Mouse (Mus musculus) liver, embryonic 11.5 days (tissue): ENCODE results near the gene Il3. TPM values are rescaled to one million over a fixed set of nuclear protein-coding genes. Genes with fewer than 3 reads are reported as not detected.

Source experiments
- ATAC-seq: fragments of 200-750 bp; cut with Nextera tagmentation; replicated peaks from 2 replicates; pipeline ENCODE4 v1.8.0; 2017; ENCODE audit warnings: moderate number of reproducible peaks, mild to moderate bottlenecking, moderate TSS enrichment, moderate library complexity; ENCODE audit not compliant: low FRiP score
- DNase-seq: peaks from one replicate; pipeline ENCODE4 v3.0.0-alpha.2; 2017; ENCODE audit warnings: low spot score
- H3K27ac ChIP-seq: fragments of 300-500 bp; sonication (generic); 2 replicates; pipeline ENCODE4 v1.5.1; 2014; ENCODE audit warnings: mild to moderate bottlenecking, low read depth, low read length, control low read depth
- H3K27me3 ChIP-seq: fragments of 300-500 bp; sonication (generic); replicated peaks from 2 replicates; pipeline ENCODE4 v1.6.1; 2014; ENCODE audit warnings: low read length, mixed read lengths; ENCODE audit not compliant: control insufficient read depth, insufficient read depth
- H3K36me3 ChIP-seq: fragments of 300-500 bp; sonication (generic); 2 replicates; pipeline ENCODE4 v1.6.1; 2014; ENCODE audit warnings: mild to moderate bottlenecking, low read length, moderate library complexity, mixed read lengths; ENCODE audit not compliant: control insufficient read depth, insufficient read depth
- H3K4me1 ChIP-seq: fragments of 300-500 bp; sonication (generic); replicated peaks from 2 replicates; pipeline ENCODE4 v1.6.1; 2014; ENCODE audit warnings: low read length, mixed read lengths; ENCODE audit not compliant: control insufficient read depth, insufficient read depth
- H3K4me2 ChIP-seq: fragments of 300-500 bp; sonication (generic); 2 replicates; pipeline ENCODE4 v1.6.1; 2014; ENCODE audit warnings: mild to moderate bottlenecking, control low read depth, moderate library complexity
- H3K4me3 ChIP-seq: fragments of 300-500 bp; sonication (generic); 2 replicates; pipeline ENCODE4 v1.5.1; 2014; ENCODE audit warnings: low read depth, low read length, control low read depth
- H3K9ac ChIP-seq: fragments of 300-500 bp; sonication (generic); 2 replicates; pipeline ENCODE4 v1.6.1; 2014; ENCODE audit warnings: low read depth, low read length, control low read depth
- H3K9me3 ChIP-seq: fragments of 300-500 bp; sonication (generic); 2 replicates; pipeline ENCODE4 v1.6.1; 2016; ENCODE audit warnings: low read length, inconsistent platforms, mixed read lengths; ENCODE audit not compliant: control insufficient read depth
- WGBS: fragments of 180-500 bp; shearing (Covaris S2); extraction: QIAGEN DNeasy Blood & Tissue Kit; methylation state at CpG from one replicate; pipeline ENCODE4 v1.1.7; 2014; 5-methylcytosine and 5-hydroxymethylcytosine counted together
- polyA plus RNA-seq: library from polyadenylated mRNA; unstranded; fragments of >200 nt; fragmentation: Nextera tagmentation; extraction: Ambion mirVana; gene quantifications from 2 replicates; pipeline ENCODE4 v1.2.1, GENCODE M21; 2014

Gene Il3
- polyA plus RNA-seq, 1 experiment from 2014 or later, result not detected

DNA sequence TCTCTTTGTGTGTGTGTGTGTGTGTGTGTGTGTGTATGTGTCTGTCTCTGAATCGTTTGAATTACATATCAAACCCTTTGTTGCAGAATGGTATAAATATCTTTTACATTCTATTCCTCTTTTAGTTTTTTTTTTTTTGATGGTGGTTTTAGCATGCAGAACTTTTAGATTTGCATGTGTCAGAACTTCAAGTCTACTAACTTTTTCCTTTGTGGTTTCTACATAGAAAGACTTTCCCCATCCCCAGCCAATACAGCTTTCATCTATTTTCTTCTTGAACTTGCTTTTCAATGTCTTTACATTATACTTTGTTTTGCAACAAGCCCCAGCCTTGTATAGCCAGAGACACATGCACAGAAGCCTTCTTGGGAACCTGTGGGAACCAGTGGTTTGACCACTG, 29.7 kb upstream of the Il3 start:
- WGBS, result 78% methylated on average over 1 of the region's 1 CpGs
- H3K9ac ChIP-seq, result no peak overlapping the region
- no peak overlapping the region for H3K27ac ChIP-seq
- DNase-seq (no peak), ATAC-seq (no peak)
- H3K9me3 ChIP-seq, result peaks cover 4% of the 10 kb centered on the region
- no peaks in the 10 kb centered on the region for H3K4me1 ChIP-seq
- H3K4me2 ChIP-seq, result no peak overlapping the region
- H3K36me3 ChIP-seq, result no peaks in the 10 kb centered on the region
- no peak overlapping the region for H3K4me3 ChIP-seq
- H3K27me3 ChIP-seq, result no peaks in the 10 kb centered on the region; the same call in 1 of the 2 replicates

GRCm38 (mm10) chr11:54295971-54296370, 28.9 kb upstream of the Il3 start:
- no peak overlapping the region for H3K27ac ChIP-seq
- no peak for ATAC-seq
- WGBS, result 72% methylated on average over 4 of the region's 4 CpGs
- H3K4me2 ChIP-seq, result no peak overlapping the region
- no peaks in the 10 kb centered on the region for H3K36me3 ChIP-seq
- H3K4me3 ChIP-seq, result no peak overlapping the region
- H3K4me1 ChIP-seq, result no peaks in the 10 kb centered on the region
- peaks cover 4% of the 10 kb centered on the region for H3K9me3 ChIP-seq
- no peaks in the 10 kb centered on the region for H3K27me3 ChIP-seq
- DNase-seq, result no peak
- H3K9ac ChIP-seq, result no peak overlapping the region

GRCm38 (mm10) chr11:54293980-54294807, 27.1 kb upstream of the Il3 start:
- WGBS, result 62% methylated on average over 12 of the region's 12 CpGs
- ATAC-seq, result no peak

DNA sequence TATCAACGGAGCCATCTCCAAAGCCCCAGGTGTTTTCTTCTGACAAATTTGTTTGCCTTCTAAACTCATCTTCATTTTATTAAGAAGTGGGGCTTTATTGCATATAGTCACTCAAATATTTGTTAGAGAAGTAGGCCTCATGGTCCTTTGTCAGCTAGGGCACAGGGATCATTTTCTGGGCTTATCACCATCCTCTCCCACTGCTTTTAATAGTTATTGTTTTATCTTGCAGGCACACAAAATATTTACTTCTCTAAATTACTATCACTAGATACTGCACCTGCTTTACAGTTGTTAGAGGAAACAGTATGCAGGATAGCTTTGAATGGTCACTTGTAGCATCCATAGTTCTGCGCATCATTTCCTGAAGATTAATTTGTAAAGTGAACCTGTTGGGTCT, 25.1 kb upstream of the Il3 start:
- DNase-seq (no peak), ATAC-seq (no peak)
- Histone ChIP-seq H3K4me2 (no peak overlapping the region), H3K36me3 (no peaks in the 10 kb centered on the region), H3K9me3 (no peaks in the 10 kb centered on the region), H3K27ac (no peak overlapping the region), H3K4me3 (no peak overlapping the region), H3K27me3 (no peaks in the 10 kb centered on the region), H3K9ac (no peak overlapping the region), H3K4me1 (no peaks in the 10 kb centered on the region)
- 79% methylated on average over 2 of the region's 2 CpGs for WGBS

More at GRCm38 (mm10) chr11:54293980-54294807, 27.1 kb upstream of the Il3 start:
- no peak overlapping the region for H3K27ac ChIP-seq
- no peaks in the 10 kb centered on the region for H3K4me1 ChIP-seq
- peaks cover 4% of the 10 kb centered on the region for H3K9me3 ChIP-seq
- H3K36me3 ChIP-seq, result no peaks in the 10 kb centered on the region
- H3K9ac ChIP-seq, result no peak overlapping the region
- no peaks in the 10 kb centered on the region for H3K27me3 ChIP-seq
- no peak overlapping the region for H3K4me2 ChIP-seq
- DNase-seq, result no peak
- no peak overlapping the region for H3K4me3 ChIP-seq

DNA sequence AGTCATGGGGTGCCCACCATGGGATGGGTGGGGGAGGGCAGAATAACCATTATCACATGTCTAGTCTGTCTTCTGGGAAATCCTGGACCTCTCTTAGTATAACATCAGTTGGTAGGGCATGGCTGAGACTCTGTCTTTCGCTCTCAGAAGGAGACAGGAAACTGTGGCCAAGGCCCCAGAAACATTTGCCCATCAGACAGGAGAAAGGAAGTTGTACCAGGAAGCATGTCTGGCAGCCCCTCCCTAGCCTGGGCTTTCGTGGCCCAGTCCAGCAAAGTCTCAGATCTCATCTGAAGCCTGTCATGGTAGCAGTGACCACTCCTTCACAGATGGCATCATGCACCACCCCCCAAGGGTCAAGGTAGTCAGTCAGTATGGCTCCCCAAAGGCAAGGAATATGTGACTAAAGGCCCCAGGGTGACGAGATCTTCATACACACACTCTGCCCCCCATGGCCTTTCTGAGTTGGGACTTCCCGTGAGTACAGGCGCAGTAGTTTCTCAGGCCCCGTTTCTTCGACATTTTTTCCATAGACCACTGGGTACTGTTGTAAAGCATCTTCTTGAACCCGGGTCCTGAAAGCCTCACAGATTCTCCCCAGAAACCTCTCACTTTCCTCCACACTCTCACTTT, 20.9 kb upstream of the Il3 start:
- no peaks in the 10 kb centered on the region for H3K4me1 ChIP-seq
- H3K9ac ChIP-seq, result no peak overlapping the region
- H3K4me2 ChIP-seq, result no peak overlapping the region
- no peak overlapping the region for H3K4me3 ChIP-seq
- H3K27ac ChIP-seq, result no peak overlapping the region
- H3K9me3 ChIP-seq, result no peaks in the 10 kb centered on the region
- no peak for DNase-seq
- H3K27me3 ChIP-seq, result no peaks in the 10 kb centered on the region
- no peaks in the 10 kb centered on the region for H3K36me3 ChIP-seq
- ATAC-seq, result no peak
- 67% methylated on average over 8 of the region's 8 CpGs for WGBS

- Histone ChIP-seq H3K9ac (no peak overlapping the region), H3K4me1 (no peaks in the 10 kb centered on the region), H3K27ac (no peak overlapping the region), H3K4me2 (no peak overlapping the region), H3K36me3 (no peaks in the 10 kb centered on the region), H3K27me3 (no peaks in the 10 kb centered on the region), H3K4me3 (no peak overlapping the region), H3K9me3 (no peaks in the 10 kb centered on the region)
- WGBS, result 43% methylated on average over 5 of the region's 5 CpGs
- DNase-seq, result no peak
- no peak for ATAC-seq
Observed at GRCm38 (mm10) chr11:54271437-54271949, 4.4 kb upstream of the Il3 start.

GRCm38 (mm10) chr11:54269191-54269896, 2.3 kb upstream of the Il3 start:
- H3K27me3 ChIP-seq, result no peaks in the 10 kb centered on the region
- no peak for DNase-seq
- H3K4me3 ChIP-seq, result no peak overlapping the region
- no peak overlapping the region for H3K4me2 ChIP-seq
- no peaks in the 10 kb centered on the region for H3K9me3 ChIP-seq
- no peak overlapping the region for H3K9ac ChIP-seq
- H3K4me1 ChIP-seq, result no peaks in the 10 kb centered on the region
- H3K36me3 ChIP-seq, result no peaks in the 10 kb centered on the region
- H3K27ac ChIP-seq, result no peak overlapping the region
- no peak for ATAC-seq
- WGBS, result 67% methylated on average over 3 of the region's 3 CpGs

GRCm38 (mm10) chr11:54264542-54264941, 2.5 kb downstream of the Il3 start:
- ATAC-seq, result no peak
- DNase-seq, result peak; percentile 29
- H3K9me3 ChIP-seq, result no peaks in the 10 kb centered on the region
- H3K27me3 ChIP-seq, result no peaks in the 10 kb centered on the region
- WGBS, result 47% methylated on average over 2 of the region's 2 CpGs
- no peak overlapping the region for H3K27ac ChIP-seq
- no peak overlapping the region for H3K4me2 ChIP-seq
- H3K4me3 ChIP-seq, result no peak overlapping the region
- H3K9ac ChIP-seq, result no peak overlapping the region
- H3K4me1 ChIP-seq, result no peaks in the 10 kb centered on the region
- H3K36me3 ChIP-seq, result no peaks in the 10 kb centered on the region
